Mouse (Mus musculus) urinary bladder, postnatal 4 days (tissue): Measurements from ENCODE around the gene Tstd1.

Experiments used
- DNase-seq, 2 experiments: peaks; one replicate each; pipeline ENCODE4 v3.0.0; 2021 to 2022; ENCODE audit warnings: low spot score in 2 of 2

The Tstd1 gene

DNA sequence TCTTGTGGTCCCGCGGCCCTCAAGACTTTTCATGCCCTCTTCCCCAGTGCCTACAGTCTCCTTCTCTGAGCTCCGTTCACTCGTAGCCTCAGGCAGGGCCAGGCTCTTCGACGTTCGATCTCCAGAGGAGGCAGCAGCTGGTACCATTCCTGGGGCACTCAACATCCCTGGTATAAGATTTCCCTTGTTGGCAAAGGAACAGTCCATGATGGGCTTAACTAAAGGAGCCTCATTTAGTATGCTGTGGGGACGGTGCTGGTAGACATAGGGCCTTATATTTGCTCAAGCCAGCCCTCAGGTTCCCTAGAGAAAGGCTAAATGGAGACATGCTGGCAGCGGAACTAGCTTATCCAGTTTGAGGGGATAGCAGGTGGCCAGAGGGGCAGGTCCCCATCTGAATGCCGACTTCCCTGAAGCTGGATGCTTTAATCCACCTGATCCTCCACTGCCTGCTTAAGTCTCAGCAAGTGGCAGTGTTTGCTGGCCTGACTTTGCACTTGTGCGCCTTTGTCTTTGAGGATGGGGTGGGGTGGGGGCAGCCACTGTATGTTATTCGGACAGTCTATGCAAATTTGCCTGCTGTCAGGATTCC, 715 bp downstream of the Tstd1 start:
- no peak for DNase-seq

- no peak for DNase-seq
Measured at GRCm38 (mm10) chr1:171419905-171420304, 1.2 kb downstream of the Tstd1 start.

- DNase-seq: no peak
Measured at GRCm38 (mm10) chr1:171422504-171423095, 3.9 kb downstream of the Tstd1 start.

GRCm38 (mm10) chr1:171424638-171425037, 6.0 kb downstream of the Tstd1 start:
- no peak for DNase-seq

GRCm38 (mm10) chr1:171425126-171425525, 6.5 kb downstream of the Tstd1 start:
- peak in 1 of 2 experiments; percentile 52 for DNase-seq

DNA sequence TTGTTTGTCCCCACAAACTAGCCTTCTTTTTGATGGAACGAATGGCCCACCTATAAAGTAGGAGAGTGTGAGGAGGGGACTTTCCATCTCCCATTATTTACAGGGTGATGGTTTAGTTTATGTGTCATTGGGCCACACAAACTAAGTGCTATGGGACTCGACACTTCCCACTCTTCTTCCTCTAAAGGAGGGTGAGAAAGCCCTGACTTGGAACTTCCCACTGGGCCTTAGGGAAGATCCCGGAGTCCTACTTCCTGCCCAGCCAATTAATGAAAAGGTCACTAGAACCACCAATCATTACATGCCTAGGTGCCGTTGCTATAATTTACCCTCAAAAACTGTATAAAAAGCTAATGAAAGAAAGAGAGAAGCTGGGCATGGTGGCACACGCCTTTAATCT, 13.5 kb downstream of the Tstd1 start:
- no peak for DNase-seq

DNA sequence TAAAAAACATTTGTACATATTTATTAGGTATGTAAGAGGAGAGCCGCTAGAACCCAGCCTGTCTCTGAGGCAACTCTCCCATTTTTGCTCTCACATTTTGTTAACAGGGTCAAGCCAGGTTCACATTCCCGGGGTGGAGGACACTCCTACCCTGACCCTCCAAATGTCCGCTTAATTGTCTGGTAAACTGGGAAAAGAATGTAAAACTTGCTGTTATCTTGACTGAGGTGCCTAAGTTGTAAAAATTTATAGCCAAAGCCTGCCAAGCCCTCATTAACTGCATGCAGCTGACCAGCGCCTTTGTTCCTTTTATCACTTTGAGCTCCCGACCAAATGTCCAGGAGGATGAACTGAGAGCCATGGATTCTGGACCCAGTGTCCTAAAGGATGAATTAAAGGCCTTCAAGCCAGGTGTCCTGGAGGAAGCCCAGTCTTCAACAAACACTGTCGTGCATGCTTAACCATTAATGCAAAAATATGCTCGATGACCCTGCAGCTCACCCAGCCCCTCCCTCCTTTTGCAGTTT, 16.7 kb downstream of the Tstd1 start:
- no peak for DNase-seq

DNA sequence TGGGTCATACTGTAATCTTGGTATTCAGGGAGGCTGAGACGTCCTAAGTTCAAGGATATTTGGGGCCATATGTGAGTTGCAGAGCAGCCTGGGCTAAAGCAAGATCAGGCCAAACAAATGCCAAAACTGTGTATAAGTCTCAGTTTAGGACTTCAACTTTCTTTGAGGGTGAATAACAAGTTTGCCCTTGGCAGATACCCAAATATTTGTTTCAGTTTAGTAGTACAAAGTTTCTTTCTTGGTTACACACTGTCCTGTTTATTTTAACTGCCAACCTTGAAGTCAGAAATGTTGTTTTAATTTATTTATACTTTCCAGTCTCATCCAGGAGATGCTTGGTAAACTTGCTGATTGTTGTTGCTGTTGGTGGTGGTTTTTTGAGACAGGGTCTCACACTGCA, 17.3 kb downstream of the Tstd1 start:
- no peak for DNase-seq

GRCm38 (mm10) chr1:171437264-171438013, 18.8 kb downstream of the Tstd1 start, which contains the start of gene F11r:
Gene F11r (plus strand): TSS chr1:171437535.
- peak; percentile 86 to 90 for DNase-seq

DNA sequence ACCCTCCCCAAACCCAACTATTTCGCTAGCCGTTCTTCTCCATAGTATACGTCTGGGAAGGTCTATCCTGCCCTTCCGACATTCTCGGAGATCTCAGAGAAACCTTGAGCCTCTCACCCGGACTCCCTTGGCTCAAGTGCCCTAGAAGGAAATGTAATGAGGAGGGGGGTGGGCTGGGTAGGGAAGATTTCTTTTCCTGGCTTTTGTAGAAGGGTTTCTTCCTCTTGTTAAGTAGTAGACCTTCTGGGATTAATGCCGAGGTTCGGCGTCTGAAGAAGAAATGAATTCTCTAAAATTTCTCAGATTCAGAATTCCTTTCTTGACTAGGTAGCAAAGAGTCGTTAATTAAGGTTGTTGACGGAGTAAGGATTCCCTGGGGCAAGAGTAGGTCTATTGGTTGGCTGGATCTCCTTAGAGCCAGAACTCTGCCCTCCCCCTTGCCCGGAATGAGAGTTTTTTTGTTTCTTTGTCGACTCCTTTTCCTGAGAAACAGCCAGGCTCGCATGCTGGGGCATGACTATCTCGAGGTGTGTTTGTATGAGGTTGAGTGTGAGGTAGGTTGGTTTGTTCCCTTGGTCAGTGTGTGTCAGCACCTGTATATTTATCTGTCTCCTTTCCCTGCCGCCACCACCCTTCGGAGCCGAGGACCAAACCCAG, 19.5 kb downstream of the Tstd1 start:
- DNase-seq: no peak

- no peak for DNase-seq
Measured at GRCm38 (mm10) chr1:171439072-171439471, 20.4 kb downstream of the Tstd1 start.

DNA sequence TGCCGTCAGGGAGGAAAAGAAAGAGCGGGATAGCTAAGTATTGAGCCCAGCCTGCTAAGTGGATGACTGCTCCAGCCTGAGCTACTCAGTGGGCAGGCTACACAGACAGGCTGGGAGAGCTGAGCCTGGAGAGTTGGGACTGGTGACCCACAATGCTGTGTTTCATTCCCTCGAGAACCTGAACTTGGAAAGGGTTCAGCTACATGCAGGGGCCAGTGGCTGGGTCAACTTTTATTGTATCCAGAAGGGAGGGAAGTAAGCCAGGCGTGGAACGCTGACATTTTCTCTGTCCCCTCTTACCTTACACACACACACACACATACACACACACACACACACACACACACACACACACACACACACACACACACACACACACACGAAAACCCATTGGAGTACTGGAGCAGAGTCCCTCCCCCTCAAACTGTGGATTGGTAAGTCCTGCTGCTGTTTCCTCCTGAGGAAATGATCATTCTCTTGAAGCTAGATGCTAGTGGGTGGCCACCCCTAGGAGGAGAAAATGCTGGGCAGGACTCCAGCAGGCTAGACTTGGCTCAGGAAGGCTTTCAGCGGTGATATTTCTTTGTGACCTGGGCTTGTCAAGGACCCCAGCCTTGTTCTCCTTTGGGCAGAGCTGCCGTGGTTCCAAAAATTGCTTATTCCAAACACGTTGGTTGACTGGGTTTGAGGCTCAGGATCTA, 21.5 kb downstream of the Tstd1 start:
- peak in 1 of 2 experiments; percentile 54 for DNase-seq

DNA sequence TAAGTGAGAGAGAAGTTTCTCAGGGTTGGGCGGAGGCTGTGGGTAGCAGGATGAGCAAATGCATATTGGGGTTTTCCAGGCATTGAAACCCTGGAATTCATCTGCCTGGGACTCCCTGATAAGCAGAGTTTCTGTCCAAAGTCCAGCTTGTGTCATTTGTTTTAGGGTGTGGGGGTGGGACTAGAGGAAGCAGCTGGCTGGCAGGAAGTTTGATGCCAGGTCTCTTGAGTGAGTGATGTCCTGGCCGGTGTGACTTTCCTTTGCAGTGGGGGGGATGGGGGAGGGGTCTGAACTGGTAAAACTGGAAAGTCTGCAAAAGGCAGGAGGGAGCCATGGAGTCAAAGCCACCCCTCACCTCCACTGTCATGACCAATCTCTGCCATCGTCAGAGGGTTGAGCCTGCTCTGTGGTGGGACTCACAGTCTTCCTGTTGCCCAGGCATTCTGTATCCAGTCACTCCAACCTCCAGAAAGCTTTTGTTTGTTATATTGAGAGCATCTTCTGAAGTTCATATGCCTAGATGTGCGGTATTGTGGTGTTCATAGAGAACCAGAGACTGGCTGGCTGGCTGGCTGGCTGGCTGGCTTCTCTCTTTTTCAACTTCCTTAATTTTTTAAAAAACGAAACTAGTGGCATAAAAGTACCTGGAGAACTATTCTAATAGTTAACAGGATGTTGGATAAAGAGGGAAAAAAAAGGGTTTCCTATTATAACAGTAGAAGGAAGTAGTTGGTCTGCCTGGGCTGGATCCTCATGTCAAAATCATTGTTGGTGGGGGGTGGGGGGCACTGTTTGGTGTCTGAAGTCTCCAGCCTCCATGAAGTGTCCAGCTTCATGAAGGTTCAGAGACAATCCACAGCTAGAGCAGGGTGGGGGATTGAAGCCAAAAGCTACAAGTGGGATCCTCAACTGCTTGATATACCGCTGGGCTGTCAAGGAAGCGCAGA, 23.1 kb downstream of the Tstd1 start:
- peak in 1 of 2 experiments; percentile 30 for DNase-seq

DNA sequence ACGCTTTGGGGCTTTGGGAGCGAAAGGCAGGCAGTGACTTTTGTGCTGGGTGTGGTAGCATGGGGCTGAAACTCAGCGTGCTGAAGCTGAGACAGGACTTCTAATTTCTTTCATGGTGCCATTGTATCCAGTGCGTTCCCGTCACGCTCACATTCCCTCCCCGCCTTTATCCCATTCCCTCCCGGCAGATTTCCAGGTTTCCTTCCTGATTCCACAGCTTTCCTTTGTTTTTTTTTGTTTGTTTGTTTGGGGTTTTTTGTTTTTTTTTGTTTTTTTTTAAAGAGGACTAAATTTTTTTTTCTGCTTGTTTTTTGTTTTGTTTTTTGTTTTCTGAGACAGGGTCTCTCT, 23.7 kb downstream of the Tstd1 start:
- DNase-seq: no peak

DNA sequence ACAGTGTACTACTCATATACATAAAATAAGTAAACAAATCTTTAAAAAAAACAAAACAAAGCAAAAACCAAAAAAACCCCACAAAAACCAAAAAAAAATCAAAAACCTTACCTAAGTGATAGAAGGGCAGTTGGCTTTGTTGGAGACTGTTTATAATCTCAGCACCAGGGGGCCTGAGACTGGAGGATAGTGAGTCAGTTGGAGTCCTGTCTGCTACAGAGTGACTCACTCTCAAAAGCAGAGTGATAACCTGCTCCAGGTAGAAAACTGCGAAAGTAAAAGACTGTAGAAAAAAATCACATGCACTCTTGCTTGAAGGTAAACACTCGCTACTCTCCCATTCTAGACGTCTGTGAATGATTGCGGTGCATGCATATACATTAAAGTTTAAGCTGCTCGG, 26.4 kb downstream of the Tstd1 start:
- no peak for DNase-seq

DNA sequence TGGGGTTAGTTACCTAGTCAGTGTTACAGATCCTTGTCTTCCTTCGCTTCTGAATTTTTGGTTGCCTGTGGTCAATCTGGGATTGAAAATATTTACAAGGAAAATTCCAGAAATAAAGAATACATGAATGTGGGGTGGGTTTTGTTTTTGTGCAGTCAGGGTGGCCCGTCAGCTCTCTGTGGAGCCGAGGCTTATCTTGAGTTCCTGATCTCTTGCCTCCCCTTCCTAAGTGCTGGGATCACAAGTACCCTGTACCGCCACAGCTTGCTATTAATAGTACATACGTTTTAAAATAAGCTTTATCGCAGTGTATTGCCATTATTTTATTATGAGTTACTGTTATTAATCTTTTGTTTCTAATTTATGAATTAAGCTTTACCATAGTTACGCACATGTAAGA, 28.2 kb downstream of the Tstd1 start:
- DNase-seq: no peak

GRCm38 (mm10) chr1:171447692-171448091, 29.0 kb downstream of the Tstd1 start:
- DNase-seq: no peak

- no peak for DNase-seq
Measured at GRCm38 (mm10) chr1:171450062-171450461, 31.4 kb downstream of the Tstd1 start.

DNA sequence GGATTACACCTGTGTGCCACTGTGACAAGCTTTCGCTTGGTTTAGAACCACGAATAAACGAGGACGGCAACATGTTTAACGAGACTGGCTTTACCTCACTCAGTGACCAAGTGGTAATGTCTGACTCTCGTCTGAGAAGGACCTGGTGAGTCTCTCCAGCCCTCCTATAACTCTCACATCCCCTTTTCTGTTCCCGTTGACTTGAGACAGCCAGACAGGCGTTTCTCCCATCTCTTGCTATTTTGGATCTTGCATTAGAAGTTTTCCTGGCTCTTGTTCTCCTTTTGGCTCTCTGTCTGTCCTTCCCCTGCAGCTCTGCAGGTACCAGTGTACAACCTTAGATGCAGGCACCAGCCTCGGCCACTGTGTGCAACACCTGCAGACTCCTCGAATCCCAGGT, 32.3 kb downstream of the Tstd1 start:
- no peak for DNase-seq

DNA sequence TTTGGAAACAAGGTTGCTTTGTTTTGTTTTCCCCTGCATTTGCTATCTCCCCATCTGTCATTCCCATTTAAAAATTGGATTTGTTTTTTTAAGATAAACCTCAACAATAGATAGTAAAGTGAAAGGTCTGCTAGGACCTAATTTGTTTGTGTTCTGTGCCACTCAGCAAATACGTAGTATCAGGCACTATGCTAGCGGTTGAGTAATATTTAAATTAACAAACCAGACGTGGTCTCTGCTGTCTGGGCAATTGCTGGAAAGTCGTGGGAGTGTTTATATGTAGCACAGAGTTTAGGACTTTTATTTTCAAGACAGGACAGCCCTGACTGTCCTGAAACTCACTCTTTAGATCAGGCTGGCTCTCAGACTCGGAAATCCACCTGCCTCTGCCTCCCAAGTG, 33.9 kb downstream of the Tstd1 start:
- DNase-seq: no peak

DNA sequence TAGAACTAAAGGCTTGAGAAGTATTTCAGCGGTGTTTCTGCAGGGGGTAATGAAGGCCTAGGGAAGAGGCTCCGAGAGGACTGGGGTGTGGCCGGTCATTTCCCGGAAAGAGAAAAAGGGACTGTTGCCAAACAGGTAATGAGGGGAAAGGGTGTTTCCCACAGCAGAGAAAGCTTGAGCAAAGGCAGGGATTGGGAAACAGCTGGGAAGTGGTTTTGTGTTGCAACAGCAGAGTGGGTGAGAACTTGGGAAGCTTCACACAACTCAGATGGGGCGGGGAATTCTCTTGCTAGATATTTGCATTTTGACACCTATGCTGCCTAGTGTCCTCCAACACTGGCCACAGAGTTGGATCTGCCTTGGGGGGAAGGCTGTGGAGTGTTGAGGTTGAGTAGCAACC, 34.3 kb downstream of the Tstd1 start:
- no peak for DNase-seq
